Mouse (Mus musculus) megakaryocyte-erythroid progenitor cell, adult 5-6 weeks (primary cell): ENCODE results near the gene Etnk1. TPM values are rescaled to one million over a fixed set of nuclear protein-coding genes. Genes with fewer than 3 reads are reported as not detected.

Experiments
- ATAC-seq: replicated peaks from 2 replicates; pipeline ENCODE4 v1.8.0; 2016; ENCODE audit warnings: mild to moderate bottlenecking, inconsistent platforms; ENCODE audit not compliant: severe bottlenecking, poor library complexity, low FRiP score, low TSS enrichment
- total RNA-seq, 2 experiments: library from RNA; stranded (forward) in 1 of 2; stranded (reverse) in 1 of 2; fragments of 200-1000, 215-1000 nt in 1 of 2; fragments of >200 nt in 1 of 2; fragmentation: Nextera tagmentation in 1 of 2; gene quantifications; 2 replicates each; pipeline ENCODE4 v1.2.3; 2014 to 2017

The Etnk1 gene
- total RNA-seq, 2 experiments from 2014 or later = 65.0 to 86.4 TPM

GRCm38 (mm10) chr6:143259870-143260559, 93.0 kb downstream of the Etnk1 start:
- ATAC-seq = no peak

- ATAC-seq = no peak
Observed at GRCm38 (mm10) chr6:143260560-143261288, 93.7 kb downstream of the Etnk1 start.

GRCm38 (mm10) chr6:143261289-143261665, 94.3 kb downstream of the Etnk1 start:
- ATAC-seq = no peak

DNA sequence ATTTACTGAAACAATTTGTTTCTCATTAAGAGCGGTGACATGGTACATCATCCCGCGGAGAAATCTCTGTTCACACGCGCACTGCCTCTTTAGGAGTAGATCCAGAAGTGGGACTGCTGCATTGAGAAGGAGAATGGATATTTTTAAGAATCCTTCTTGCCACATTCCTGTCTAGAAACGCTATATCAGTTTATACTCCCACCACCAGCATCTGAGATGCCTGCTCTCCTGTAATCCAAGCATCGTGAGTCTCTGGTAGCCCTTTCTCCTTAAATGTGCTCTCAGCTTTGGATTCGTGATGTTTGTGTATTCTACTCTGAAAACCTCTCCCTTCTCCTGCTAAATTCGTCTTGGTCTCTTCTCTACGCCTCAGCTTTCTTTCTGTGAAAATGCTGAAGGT, 98.5 kb downstream of the Etnk1 start:
- ATAC-seq = no peak

DNA sequence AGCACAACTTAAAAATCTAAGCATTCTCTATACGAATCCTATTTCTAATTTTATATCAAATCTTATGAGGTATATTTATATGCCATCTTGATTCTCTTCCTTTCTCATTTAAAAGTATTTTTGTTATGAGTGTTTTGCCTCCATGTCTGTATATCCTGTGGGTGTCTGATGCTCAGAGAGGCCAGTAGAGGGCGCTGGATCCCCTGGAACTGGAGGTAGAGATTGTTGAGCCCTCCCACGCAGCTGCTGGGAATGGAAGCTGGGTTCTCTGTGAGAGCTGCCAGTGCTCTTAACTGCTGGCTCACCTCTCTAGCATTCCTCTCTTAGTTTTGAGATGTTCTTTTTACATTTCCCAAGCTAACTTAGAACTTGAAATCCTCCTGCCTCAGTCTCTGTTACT, 112.2 kb downstream of the Etnk1 start:
- ATAC-seq = 0 out of 2 replicates have a peak, but pooled peaks have one; percentile 75

Other genes starting within 250 kb of the Etnk1 start
- gene St8sia1, start 202.8 kb upstream of the Etnk1 start, total RNA-seq (2014; fragmentation: Nextera tagmentation) = 1.1 TPM in 1 of 2 replicates, not detected in the other
- not detected in 2 replicates for gene St8sia1, start 202.8 kb upstream of the Etnk1 start, total RNA-seq (2017)
- gene C2cd5, start 67.1 kb upstream of the Etnk1 start, total RNA-seq (2014; fragmentation: Nextera tagmentation) = 57.8 and 81.5 TPM in 2 replicates
- 24.6 TPM in 2 replicates for gene C2cd5, start 67.1 kb upstream of the Etnk1 start, total RNA-seq (2017)